Mouse (Mus musculus) spleen, postnatal 4 days (tissue): ENCODE measurements around the gene Mlip.
"Not testable (repeated sequence)": the region's sequence is repeated elsewhere in the genome, so short reads cannot be mapped to it uniquely, and the experiment has no call there.

Source experiments
- DNase-seq, 2 experiments: peaks; one replicate each; pipeline ENCODE4 v3.0.0; 2022; ENCODE audit warnings: low spot score in 2 of 2

Mlip gene

GRCm38 (mm10) chr9:77198250-77198649, 154.5 kb downstream of the Mlip start:
- no peak for DNase-seq

GRCm38 (mm10) chr9:77179486-77179885, 173.3 kb downstream of the Mlip start:
- DNase-seq = no peak

GRCm38 (mm10) chr9:77175870-77176269, 176.9 kb downstream of the Mlip start:
- no peak for DNase-seq

GRCm38 (mm10) chr9:77172044-77172443, 180.7 kb downstream of the Mlip start:
- no peak for DNase-seq

GRCm38 (mm10) chr9:77165877-77166276, 186.9 kb downstream of the Mlip start:
- DNase-seq = no peak

- DNase-seq = no peak
Observed at GRCm38 (mm10) chr9:77161764-77162163, 191.0 kb downstream of the Mlip start.

GRCm38 (mm10) chr9:77160277-77160926, 192.4 kb downstream of the Mlip start:
- no peak for DNase-seq

GRCm38 (mm10) chr9:77148518-77149257, 204.1 kb downstream of the Mlip start:
- DNase-seq = no peak

- DNase-seq = no peak
Observed at GRCm38 (mm10) chr9:77119735-77120134, 233.0 kb downstream of the Mlip start.

- no peak for DNase-seq
Observed at GRCm38 (mm10) chr9:77096886-77097285, 255.9 kb downstream of the Mlip start.

- DNase-seq = not testable (repeated sequence)
Observed at GRCm38 (mm10) chr9:77083221-77083620, 269.5 kb downstream of the Mlip start.

GRCm38 (mm10) chr9:77071676-77072075, 281.1 kb downstream of the Mlip start:
- no peak for DNase-seq

GRCm38 (mm10) chr9:77056611-77057010, 296.2 kb downstream of the Mlip start:
- DNase-seq = no peak

GRCm38 (mm10) chr9:77054426-77055193, 298.2 kb downstream of the Mlip start:
- no peak for DNase-seq
